Mouse (Mus musculus) cerebellum, adult 9-10 months (tissue): ENCODE data around the gene Slc34a1.

ENCODE experiments used
- DNase-seq: peaks from one replicate; pipeline ENCODE4 v3.0.0; 2022

Gene Slc34a1

GRCm38 (mm10) chr13:55398088-55398487, at the start of gene Slc34a1:
Gene Slc34a1, plus strand, starts transcription at chr13:55398187.
- no peak for DNase-seq

- no peak for DNase-seq
These were observed 36.8 kb upstream of the Slc34a1 start for GRCm38 (mm10) chr13:55361145-55361544.

- DNase-seq = peak; percentile 40
These were observed 36.0 kb upstream of the Slc34a1 start for GRCm38 (mm10) chr13:55361974-55362452.

- peak; percentile 97 for DNase-seq
These were observed 35.4 kb upstream of the Slc34a1 start, which contains the start of gene Lman2 for GRCm38 (mm10) chr13:55362453-55363060. Gene Lman2, minus strand, starts transcription at chr13:55362783.

- no peak for DNase-seq
These were observed 29.6 kb upstream of the Slc34a1 start for GRCm38 (mm10) chr13:55368401-55368800.

GRCm38 (mm10) chr13:55369531-55370114, 28.4 kb upstream of the Slc34a1 start, which contains the start of gene Rgs14:
Gene Rgs14, plus strand, starts transcription at chr13:55369732.
- DNase-seq = no peak

- no peak for DNase-seq
These were observed 27.8 kb upstream of the Slc34a1 start for GRCm38 (mm10) chr13:55370234-55370633.

- peak; percentile 39 for DNase-seq
These were observed 26.8 kb upstream of the Slc34a1 start for GRCm38 (mm10) chr13:55371007-55371681.

GRCm38 (mm10) chr13:55371740-55372139, 26.2 kb upstream of the Slc34a1 start:
- no peak for DNase-seq

GRCm38 (mm10) chr13:55374206-55374924, 23.6 kb upstream of the Slc34a1 start:
- no peak for DNase-seq

- DNase-seq = no peak
These were observed 22.1 kb upstream of the Slc34a1 start for GRCm38 (mm10) chr13:55375877-55376276.

GRCm38 (mm10) chr13:55378907-55379580, 18.9 kb upstream of the Slc34a1 start:
- DNase-seq = no peak

GRCm38 (mm10) chr13:55381790-55382189, 16.2 kb upstream of the Slc34a1 start:
- DNase-seq = no peak

- DNase-seq = no peak
These were observed 7.3 kb upstream of the Slc34a1 start for GRCm38 (mm10) chr13:55390644-55391043.

GRCm38 (mm10) chr13:55391626-55392029, 6.4 kb upstream of the Slc34a1 start:
- DNase-seq = no peak

GRCm38 (mm10) chr13:55392933-55393332, 5.1 kb upstream of the Slc34a1 start:
- no peak for DNase-seq

- no peak for DNase-seq
These were observed 1.5 kb downstream of the Slc34a1 start for GRCm38 (mm10) chr13:55399300-55400038.

GRCm38 (mm10) chr13:55400039-55400346, 2.0 kb downstream of the Slc34a1 start:
- DNase-seq = no peak

GRCm38 (mm10) chr13:55403266-55403665, 5.3 kb downstream of the Slc34a1 start:
- DNase-seq = no peak

- no peak for DNase-seq
These were observed 6.2 kb downstream of the Slc34a1 start for GRCm38 (mm10) chr13:55403935-55404852.
